Mouse (Mus musculus) hindbrain, embryonic 12.5 days (tissue): ENCODE measurements around the gene Hectd1. TPM values are rescaled to one million over a fixed set of nuclear protein-coding genes. Genes with fewer than 3 reads are reported as not detected.
A peak's percentile ranks its signal among the peaks of the same experiment; 100 is the strongest.

Experiments used
- ATAC-seq: fragments of 200-750 bp; cut with Nextera tagmentation; 2 replicates; pipeline ENCODE4 v1.8.0; 2017; ENCODE audit warnings: moderate TSS enrichment; ENCODE audit not compliant: low FRiP score
- H3K27ac ChIP-seq: fragments of 300-500 bp; sonication (generic); 2 replicates; pipeline ENCODE4 v1.5.1; 2016; ENCODE audit warnings: mild to moderate bottlenecking
- H3K27me3 ChIP-seq: fragments of 300-500 bp; sonication (generic); 2 replicates; pipeline ENCODE4 v1.6.1; 2016; ENCODE audit warnings: mild to moderate bottlenecking
- H3K36me3 ChIP-seq: fragments of 300-500 bp; sonication (generic); 2 replicates; pipeline ENCODE4 v1.6.1; 2016; ENCODE audit warnings: mild to moderate bottlenecking
- H3K4me1 ChIP-seq: fragments of 300-500 bp; sonication (generic); 2 replicates; pipeline ENCODE4 v1.6.1; 2016
- H3K4me2 ChIP-seq: fragments of 300-500 bp; sonication (generic); replicated peaks from 2 replicates; pipeline ENCODE4 v1.6.1; 2016; ENCODE audit warnings: mild to moderate bottlenecking
- H3K4me3 ChIP-seq: fragments of 300-500 bp; sonication (generic); 2 replicates; pipeline ENCODE4 v1.5.1; 2016; ENCODE audit warnings: mild to moderate bottlenecking
- H3K9ac ChIP-seq: fragments of 300-500 bp; sonication (generic); 2 replicates; pipeline ENCODE4 v1.6.1; 2016; ENCODE audit warnings: mild to moderate bottlenecking, moderate library complexity
- H3K9me3 ChIP-seq: fragments of 300-500 bp; sonication (generic); replicated peaks from 2 replicates; pipeline ENCODE4 v1.6.1; 2016; ENCODE audit warnings: mild to moderate bottlenecking
- WGBS: fragments of 180-500 bp; shearing (Covaris S2); methylation state at CpG from one replicate; pipeline ENCODE4 v1.1.7; 2016; 5-methylcytosine and 5-hydroxymethylcytosine counted together
- polyA plus RNA-seq: library from polyadenylated mRNA; unstranded; fragments of >200 nt; fragmentation: Nextera tagmentation; extraction: Ambion mirVana; gene quantifications from 2 replicates; pipeline ENCODE4 v1.2.1, GENCODE M21; 2016

Gene Hectd1
- polyA plus RNA-seq, 1 experiment from 2014 or later = 42.8 TPM

- Histone ChIP-seq H3K4me2 (no peak overlapping the region), H3K9me3 (no peaks in the 10 kb centered on the region), H3K4me1 (no peaks in the 10 kb centered on the region), H3K9ac (no peak overlapping the region), H3K4me3 (no peak overlapping the region), H3K27ac (no peak overlapping the region), H3K36me3 (no peaks in the 10 kb centered on the region), H3K27me3 (no peaks in the 10 kb centered on the region)
- WGBS = 86% methylated on average over 2 of the region's 2 CpGs
- ATAC-seq = no peak
Observed at GRCm38 (mm10) chr12:51855872-51856271, 26.5 kb upstream of the Hectd1 start.

- H3K27me3 ChIP-seq = no peaks in the 10 kb centered on the region
- no peak overlapping the region for H3K27ac ChIP-seq
- no peak overlapping the region for H3K4me3 ChIP-seq
- WGBS = 79% methylated on average over 7 of the region's 7 CpGs
- ATAC-seq = no peak
- H3K4me2 ChIP-seq = no peak overlapping the region
- no peaks in the 10 kb centered on the region for H3K9me3 ChIP-seq
- no peaks in the 10 kb centered on the region for H3K36me3 ChIP-seq
- no peak overlapping the region for H3K9ac ChIP-seq
- no peaks in the 10 kb centered on the region for H3K4me1 ChIP-seq
Observed at GRCm38 (mm10) chr12:51855453-51855852, 26.1 kb upstream of the Hectd1 start.

- Histone ChIP-seq H3K27ac (no peak overlapping the region), H3K4me2 (no peak overlapping the region), H3K27me3 (no peaks in the 10 kb centered on the region), H3K36me3 (no peaks in the 10 kb centered on the region), H3K9me3 (no peaks in the 10 kb centered on the region), H3K4me1 (no peaks in the 10 kb centered on the region), H3K4me3 (no peak overlapping the region), H3K9ac (no peak overlapping the region)
- ATAC-seq = no peak
- 92% methylated on average over 4 of the region's 4 CpGs for WGBS
Observed at GRCm38 (mm10) chr12:51851617-51852016, 22.3 kb upstream of the Hectd1 start.

- Histone ChIP-seq H3K36me3 (no peaks in the 10 kb centered on the region), H3K27me3 (no peaks in the 10 kb centered on the region), H3K4me2 (no peak overlapping the region), H3K9ac (no peak overlapping the region), H3K9me3 (no peaks in the 10 kb centered on the region), H3K27ac (no peak overlapping the region), H3K4me1 (no peaks in the 10 kb centered on the region), H3K4me3 (no peak overlapping the region)
- ATAC-seq = no peak
- 93% methylated on average over 3 of the region's 3 CpGs for WGBS
Observed at GRCm38 (mm10) chr12:51851155-51851554, 21.8 kb upstream of the Hectd1 start.

- no peaks in the 10 kb centered on the region for H3K9me3 ChIP-seq
- no peaks in the 10 kb centered on the region for H3K36me3 ChIP-seq
- WGBS = 91% methylated on average over 4 of the region's 4 CpGs
- no peak for ATAC-seq
- no peak overlapping the region for H3K27ac ChIP-seq
- H3K4me2 ChIP-seq = no peak overlapping the region
- H3K27me3 ChIP-seq = no peaks in the 10 kb centered on the region
- H3K4me3 ChIP-seq = no peak overlapping the region
- H3K4me1 ChIP-seq = no peaks in the 10 kb centered on the region
- H3K9ac ChIP-seq = no peak overlapping the region
Observed at GRCm38 (mm10) chr12:51850339-51850738, 21.0 kb upstream of the Hectd1 start.

- Histone ChIP-seq H3K4me1 (no peaks in the 10 kb centered on the region), H3K4me3 (no peak overlapping the region), H3K36me3 (no peaks in the 10 kb centered on the region), H3K27ac (no peak overlapping the region), H3K27me3 (no peaks in the 10 kb centered on the region), H3K4me2 (no peak overlapping the region), H3K9me3 (no peaks in the 10 kb centered on the region), H3K9ac (no peak overlapping the region)
- no peak for ATAC-seq
- WGBS = 78% methylated on average over 2 of the region's 2 CpGs
Observed at GRCm38 (mm10) chr12:51849902-51850301, 20.6 kb upstream of the Hectd1 start.

GRCm38 (mm10) chr12:51847953-51848680 lies 18.8 kb upstream of the Hectd1 start:
- 80% methylated on average over 9 of the region's 9 CpGs for WGBS

GRCm38 (mm10) chr12:51845261-51845660 lies 15.9 kb upstream of the Hectd1 start:
- peak; percentile 11; the same call in 1 of the 2 replicates for ATAC-seq
- Histone ChIP-seq H3K4me2 (peak overlapping the region; percentile 61), H3K9me3 (no peaks in the 10 kb centered on the region), H3K9ac (no peak overlapping the region), H3K36me3 (no peaks in the 10 kb centered on the region), H3K27ac (no peak overlapping the region), H3K4me1 (peaks cover 6% of the 10 kb centered on the region), H3K4me3 (peak overlapping the region; percentile 47), H3K27me3 (no peaks in the 10 kb centered on the region)
- 24% methylated on average over 1 of the region's 1 CpGs for WGBS

More at GRCm38 (mm10) chr12:51847953-51848680, 18.8 kb upstream of the Hectd1 start:
- Histone ChIP-seq H3K4me1 (peaks cover 6% of the 10 kb centered on the region), H3K9ac (no peak overlapping the region), H3K4me2 (no peak overlapping the region), H3K36me3 (no peaks in the 10 kb centered on the region), H3K27ac (no peak overlapping the region), H3K9me3 (no peaks in the 10 kb centered on the region), H3K4me3 (no peak overlapping the region), H3K27me3 (no peaks in the 10 kb centered on the region)
- no peak for ATAC-seq

GRCm38 (mm10) chr12:51844771-51845256 lies 15.5 kb upstream of the Hectd1 start:
- peak; percentile 94 for ATAC-seq
- Histone ChIP-seq H3K36me3 (no peaks in the 10 kb centered on the region), H3K27ac (peak overlapping the region; percentile 55; the same call in 1 of the 2 replicates), H3K9me3 (no peaks in the 10 kb centered on the region), H3K9ac (peak overlapping the region; percentile 58), H3K4me2 (peak overlapping the region; percentile 61), H3K4me1 (peaks cover 6% of the 10 kb centered on the region), H3K27me3 (no peaks in the 10 kb centered on the region), H3K4me3 (peak overlapping the region; percentile 47)
- WGBS = 0% methylated on average over 17 of the region's 17 CpGs

- H3K9ac ChIP-seq = peak overlapping the region; percentile 58; the same call in 1 of the 2 replicates
- WGBS = 37% methylated on average over 15 of the region's 15 CpGs
- 0 out of 2 replicates have a peak overlapping the region, but pooled peaks have one; percentile 12 for H3K27ac ChIP-seq
- peak overlapping the region; percentile 61 for H3K4me2 ChIP-seq
- no peaks in the 10 kb centered on the region for H3K9me3 ChIP-seq
- H3K4me1 ChIP-seq = peaks cover 6% of the 10 kb centered on the region
- no peak for ATAC-seq
- H3K27me3 ChIP-seq = no peaks in the 10 kb centered on the region
- H3K36me3 ChIP-seq = no peaks in the 10 kb centered on the region
- peak overlapping the region; percentile 47 for H3K4me3 ChIP-seq
Observed at GRCm38 (mm10) chr12:51843576-51844520, 14.5 kb upstream of the Hectd1 start.

- WGBS = 64% methylated on average over 6 of the region's 6 CpGs
- no peak overlapping the region for H3K4me2 ChIP-seq
- ATAC-seq = no peak
- H3K36me3 ChIP-seq = no peaks in the 10 kb centered on the region
- H3K9me3 ChIP-seq = no peaks in the 10 kb centered on the region
- peaks cover 6% of the 10 kb centered on the region for H3K4me1 ChIP-seq
- H3K4me3 ChIP-seq = no peak overlapping the region
- no peak overlapping the region for H3K27ac ChIP-seq
- H3K9ac ChIP-seq = no peak overlapping the region
- H3K27me3 ChIP-seq = no peaks in the 10 kb centered on the region
Observed at GRCm38 (mm10) chr12:51842081-51842864, 12.9 kb upstream of the Hectd1 start.

GRCm38 (mm10) chr12:51839856-51840255 lies 10.5 kb upstream of the Hectd1 start:
- Histone ChIP-seq H3K4me2 (no peak overlapping the region), H3K36me3 (no peaks in the 10 kb centered on the region), H3K27ac (no peak overlapping the region), H3K9ac (no peak overlapping the region), H3K4me1 (peaks cover 6% of the 10 kb centered on the region), H3K9me3 (no peaks in the 10 kb centered on the region), H3K4me3 (no peak overlapping the region), H3K27me3 (no peaks in the 10 kb centered on the region)
- ATAC-seq = no peak
- 90% methylated on average over 1 of the region's 1 CpGs for WGBS
